Mouse (Mus musculus): ENCODE measurements at regions not wholly inside any gene's neighbourhood (a gene's known extent, or its start where the extent isn't known, plus 50 kb on each side); places are given as distances from the start of the nearest gene placed in this dataset.

DNA sequence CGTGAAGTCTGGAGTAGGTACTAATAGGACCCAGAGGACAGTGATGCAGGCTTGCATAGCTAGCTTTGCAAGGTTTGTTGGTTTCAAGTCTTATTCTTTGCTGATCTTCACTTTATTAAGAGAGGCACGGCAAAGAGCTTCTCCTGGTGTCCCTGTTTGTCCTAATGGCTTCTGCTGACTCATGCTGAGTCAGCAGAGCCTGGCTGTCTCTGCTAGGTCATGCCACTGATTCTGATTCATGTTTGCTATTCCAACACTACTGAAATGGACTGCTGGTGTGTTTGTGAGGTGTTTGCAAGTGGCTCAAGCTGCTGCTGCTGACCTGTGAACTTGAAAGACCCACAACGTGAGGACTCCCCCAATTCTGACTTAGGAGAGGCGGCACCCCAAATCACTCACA is 58.1 kb upstream of the Ppm1b start:
- Histone ChIP-seq H3K9me3 (ENCODE audit: control insufficient read depth, low read length) (no peaks in the 10 kb centered on the region), H3K27me3 (replicated peaks; ENCODE audit: control insufficient read depth, insufficient read depth, low read length) (no peaks in the 10 kb centered on the region), H3K36me3 (ENCODE audit: control insufficient read depth, insufficient read depth, low read length) (no peaks in the 10 kb centered on the region), H3K9ac (ENCODE audit: low read depth, low read length) (no peak overlapping the region), H3K4me2 (ENCODE audit: low read depth, low read length) (no peak overlapping the region), H3K27ac (ENCODE audit: low read length) (no peak overlapping the region), H3K4me1 (ENCODE audit: control insufficient read depth, insufficient read depth, low read length) (0 out of 2 replicates have a peak, but pooled peaks cover 7% of the 10 kb centered on the region), H3K4me3 (ENCODE audit: low read length) (no peak overlapping the region)
- no peak for ATAC-seq
- 88% methylated on average over 4 of the region's 4 CpGs for WGBS

- H3K27me3 ChIP-seq (replicated peaks; ENCODE audit: control insufficient read depth, insufficient read depth, low read length): no peaks in the 10 kb centered on the region
- no peaks in the 10 kb centered on the region for H3K9me3 ChIP-seq (ENCODE audit: control insufficient read depth, low read length)
- no peak overlapping the region for H3K27ac ChIP-seq (ENCODE audit: low read length)
- 85% methylated on average over 9 of the region's 9 CpGs for WGBS
- H3K36me3 ChIP-seq (ENCODE audit: control insufficient read depth, insufficient read depth, low read length): no peaks in the 10 kb centered on the region
- H3K4me1 ChIP-seq (ENCODE audit: control insufficient read depth, insufficient read depth, low read length): no peaks in the 10 kb centered on the region
- H3K4me2 ChIP-seq (ENCODE audit: low read depth, low read length): no peak overlapping the region
- no peak for ATAC-seq
- no peak overlapping the region for H3K4me3 ChIP-seq (ENCODE audit: low read length)
- no peak overlapping the region for H3K9ac ChIP-seq (ENCODE audit: low read depth, low read length)
Observed at GRCm38 (mm10) chr17:84903625-84904337, 52.8 kb upstream of the Ppm1b start.

Measured in intestine, embryonic 16.5 days (tissue).